Mouse (Mus musculus) gastrocnemius, postnatal 25 days (tissue): ENCODE results near the gene Wnk2. TPM values are rescaled to one million over a fixed set of nuclear protein-coding genes. Genes with fewer than 3 reads are reported as not detected.
"Not testable (repeated sequence)": the region's sequence is repeated elsewhere in the genome, so short reads cannot be mapped to it uniquely, and the experiment has no call there.

Experiments used
- DNase-seq: peaks from one replicate; pipeline ENCODE4 v3.0.0; 2022
- total RNA-seq, 2 experiments: library from RNA; stranded (reverse); gene quantifications; 1 replicate in 1 of 2; 2 replicates in 1 of 2; pipeline ENCODE4 v1.2.3; 2021

The Wnk2 gene
- total RNA-seq, 2 experiments from 2014 or later = 51.0 to 62.2 TPM

DNA sequence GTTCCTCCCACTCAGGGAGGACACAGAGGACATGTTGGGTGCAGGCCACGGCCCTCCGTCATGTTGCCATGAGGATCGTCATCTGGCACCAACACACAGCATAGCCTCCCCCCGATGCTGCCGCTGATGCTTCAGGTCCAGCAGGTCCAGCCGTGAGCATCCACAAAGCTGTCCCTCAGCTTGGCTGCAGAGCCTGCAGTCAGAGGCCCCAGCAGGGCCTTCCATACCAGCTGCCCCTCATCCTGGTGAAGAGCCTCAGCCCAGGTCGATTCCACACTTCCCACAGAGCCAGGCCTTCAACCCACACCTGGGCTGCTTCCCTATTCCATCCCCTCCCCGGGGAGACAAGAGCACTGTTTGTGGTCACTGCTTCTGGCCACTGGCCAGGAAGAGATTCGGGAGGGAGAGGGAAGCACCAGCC, 54.3 kb downstream of the Wnk2 start:
- no peak for DNase-seq

DNA sequence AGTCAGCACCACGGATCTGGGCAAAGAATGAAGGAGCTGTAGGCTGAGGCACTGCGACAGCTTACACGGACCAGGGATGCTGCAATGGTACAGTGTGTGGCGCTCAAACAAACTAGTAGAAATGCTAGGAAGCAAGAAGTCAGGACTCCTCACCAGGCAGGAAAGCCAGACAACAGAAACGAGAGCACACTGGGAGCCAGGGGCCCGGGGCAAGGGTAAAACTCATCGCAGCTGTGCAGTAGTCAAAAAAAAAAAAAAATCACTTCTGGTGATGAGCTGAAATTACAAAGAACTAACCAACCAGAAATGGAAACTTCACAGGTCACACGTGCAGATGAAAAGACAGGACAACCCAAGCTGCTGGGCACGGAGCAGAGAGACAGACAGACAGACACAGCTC, 55.2 kb downstream of the Wnk2 start:
- no peak for DNase-seq

DNA sequence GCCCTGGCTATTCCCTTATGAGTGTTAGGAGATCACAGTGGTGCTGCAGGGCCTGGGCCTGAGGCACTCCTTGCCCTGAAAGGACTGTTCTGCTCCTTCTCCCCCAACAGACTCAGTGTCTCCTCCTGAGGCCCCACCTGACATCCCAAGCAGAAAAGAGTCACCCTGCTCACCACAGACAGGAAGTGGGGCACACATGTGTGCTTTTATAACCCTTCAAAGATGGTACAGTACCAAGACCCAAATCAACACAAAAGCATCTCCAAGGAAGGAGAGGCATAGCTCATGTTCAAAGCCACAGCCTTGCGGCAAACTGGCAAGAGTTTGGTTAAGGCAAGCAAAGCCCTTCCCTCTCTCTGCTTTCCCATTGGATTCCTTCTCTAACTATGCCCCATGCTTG, 57.6 kb downstream of the Wnk2 start:
- DNase-seq = no peak

DNA sequence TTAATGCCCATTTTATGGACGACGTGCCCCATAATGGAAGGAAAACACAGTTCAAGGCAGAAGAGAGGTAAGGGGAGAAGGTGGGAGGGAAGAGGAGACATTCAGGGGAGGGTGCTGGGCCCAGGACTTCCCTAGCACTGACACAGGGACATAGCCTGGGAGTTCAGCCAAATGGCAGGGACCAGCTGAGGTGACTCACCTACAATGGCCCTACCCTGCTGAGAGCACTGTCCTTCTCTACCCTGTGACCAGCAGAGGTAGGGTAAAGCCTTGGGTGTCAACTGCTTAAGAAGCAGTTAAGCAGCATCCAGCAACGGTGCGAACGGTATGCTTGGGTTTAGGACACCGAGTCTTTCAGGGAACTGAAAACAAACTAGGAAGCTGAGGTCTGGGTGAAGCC, 58.9 kb downstream of the Wnk2 start:
- DNase-seq = peak; percentile 68

DNA sequence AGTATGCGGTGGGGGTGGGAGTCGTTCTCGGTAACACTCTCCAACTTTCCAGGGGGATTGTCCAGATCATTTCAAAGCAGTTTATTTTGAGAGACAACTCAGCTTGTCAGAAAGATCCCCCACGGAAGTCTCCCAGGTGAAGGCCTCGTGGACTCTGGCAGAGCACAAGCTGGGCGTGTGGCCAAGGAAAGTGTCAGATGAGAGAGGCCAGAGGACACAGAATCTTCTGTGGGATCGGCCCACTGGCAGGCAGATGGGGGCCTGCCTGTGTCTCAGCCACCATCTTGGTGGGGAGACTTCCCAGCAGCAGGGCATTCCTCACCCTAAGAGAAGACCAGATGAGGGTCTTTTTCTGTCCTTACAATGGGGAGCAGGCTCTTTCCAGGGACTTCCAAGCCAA, 60.4 kb downstream of the Wnk2 start:
- DNase-seq = peak; percentile 42

DNA sequence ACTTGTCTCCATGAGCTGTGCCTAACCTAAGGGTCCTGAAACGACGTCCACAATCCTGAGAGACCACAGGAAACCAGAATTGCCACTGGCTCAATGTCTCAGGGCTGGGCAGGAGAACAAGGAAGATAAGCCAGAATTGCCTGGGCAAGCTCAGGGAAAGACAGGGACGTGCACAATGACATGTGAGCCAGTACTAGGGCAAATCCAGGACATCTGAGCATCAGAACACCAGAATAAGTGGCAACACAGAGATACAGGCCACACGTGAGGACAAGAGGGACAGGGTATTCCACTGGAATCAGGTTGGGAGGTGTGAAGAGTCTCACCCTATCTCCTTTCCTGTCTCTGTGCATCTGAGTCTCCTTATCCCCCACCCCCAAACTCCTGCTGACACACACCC, 61.4 kb downstream of the Wnk2 start:
- DNase-seq = no peak

DNA sequence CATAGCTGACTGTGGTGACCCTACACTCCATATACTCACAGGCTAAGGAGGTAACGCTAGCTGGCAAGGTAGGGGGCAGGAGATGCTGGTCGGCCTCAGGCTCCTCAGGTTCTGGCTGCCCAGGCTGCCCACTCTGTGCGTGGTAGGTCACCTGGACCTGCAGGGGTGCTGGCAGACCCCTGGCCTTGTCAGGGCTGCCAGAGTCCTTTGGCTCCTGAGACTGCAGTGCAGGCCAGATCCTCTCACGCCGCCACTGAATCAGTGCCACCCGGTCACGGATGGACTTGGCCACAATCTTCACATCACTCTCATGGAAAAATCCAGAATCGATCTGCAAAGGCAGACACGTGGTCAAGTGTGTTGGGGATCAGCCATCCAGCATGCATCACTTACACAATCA, 62.6 kb downstream of the Wnk2 start:
- no peak for DNase-seq

DNA sequence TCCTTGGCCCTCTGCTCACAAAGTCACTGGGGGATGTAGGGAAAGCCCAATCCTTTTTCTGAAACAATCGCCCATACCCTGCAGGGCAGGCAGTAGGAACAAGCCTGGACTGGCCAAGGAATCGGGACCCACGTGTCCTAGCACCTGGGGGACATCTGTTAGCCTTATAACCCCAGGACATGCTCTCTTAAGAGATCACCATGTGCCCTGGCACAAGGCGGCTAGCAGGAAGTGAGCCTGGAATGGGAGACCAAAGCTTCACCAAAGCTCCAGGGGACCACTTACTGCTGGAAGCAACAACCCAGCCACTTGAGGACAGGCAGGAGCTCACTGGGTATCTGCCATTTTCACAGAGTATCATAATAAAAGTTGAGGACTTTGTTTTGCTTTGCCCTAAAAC, 63.0 kb downstream of the Wnk2 start:
- DNase-seq = no peak

DNA sequence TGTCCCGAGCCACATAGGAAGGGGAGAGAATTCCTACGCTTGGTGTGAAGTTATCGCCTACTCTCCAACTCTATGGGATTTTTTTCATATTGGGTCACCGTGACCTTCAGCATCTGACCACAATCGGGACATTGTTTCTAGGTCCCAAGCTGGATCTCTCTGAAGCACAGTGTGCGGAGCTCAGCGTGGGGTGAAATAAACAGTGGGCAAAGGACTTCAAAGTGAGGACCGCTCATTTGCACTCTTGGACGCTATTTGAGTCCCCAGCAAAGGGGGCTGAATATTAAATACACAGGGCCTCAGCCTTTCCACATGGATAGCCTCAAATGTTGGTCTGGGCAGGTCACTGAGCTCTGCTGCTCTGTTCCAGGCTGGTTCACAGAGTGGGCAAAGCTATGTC, 63.9 kb downstream of the Wnk2 start:
- DNase-seq = no peak

DNA sequence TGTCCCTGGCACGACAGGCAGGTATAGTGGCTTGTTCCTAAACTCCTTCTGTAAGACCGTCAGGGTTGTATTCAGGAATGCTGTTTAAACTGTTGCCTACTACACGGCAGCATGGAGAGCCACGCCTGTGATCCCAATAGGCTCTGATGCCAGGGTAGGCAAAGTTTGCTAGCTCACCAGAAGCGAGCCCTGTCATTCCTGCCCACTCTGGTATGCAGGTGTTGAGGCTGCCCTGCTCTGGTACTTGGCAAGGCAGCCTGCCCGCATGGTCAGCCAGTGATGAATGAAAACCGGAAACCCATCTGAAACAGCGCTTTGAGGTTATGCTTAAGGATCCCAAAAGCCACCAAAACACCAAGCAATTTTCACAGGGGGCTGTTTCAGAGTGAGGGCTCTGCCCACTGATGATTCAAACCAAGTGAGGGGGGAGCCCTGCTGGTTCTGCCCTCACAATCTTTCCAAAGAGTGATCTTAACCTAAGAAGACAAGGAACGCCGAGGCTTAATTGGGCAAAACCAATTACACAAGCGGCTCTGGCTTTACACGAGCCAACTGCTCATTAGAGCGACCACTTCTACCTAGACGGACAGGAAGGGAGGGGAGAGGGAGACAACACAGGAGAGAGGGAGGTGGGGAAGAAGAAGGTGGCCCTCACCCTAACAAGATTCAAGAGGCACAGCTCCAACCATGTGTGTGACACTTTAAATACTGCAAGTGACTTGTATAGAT, 65.5 kb downstream of the Wnk2 start:
- DNase-seq = no peak

DNA sequence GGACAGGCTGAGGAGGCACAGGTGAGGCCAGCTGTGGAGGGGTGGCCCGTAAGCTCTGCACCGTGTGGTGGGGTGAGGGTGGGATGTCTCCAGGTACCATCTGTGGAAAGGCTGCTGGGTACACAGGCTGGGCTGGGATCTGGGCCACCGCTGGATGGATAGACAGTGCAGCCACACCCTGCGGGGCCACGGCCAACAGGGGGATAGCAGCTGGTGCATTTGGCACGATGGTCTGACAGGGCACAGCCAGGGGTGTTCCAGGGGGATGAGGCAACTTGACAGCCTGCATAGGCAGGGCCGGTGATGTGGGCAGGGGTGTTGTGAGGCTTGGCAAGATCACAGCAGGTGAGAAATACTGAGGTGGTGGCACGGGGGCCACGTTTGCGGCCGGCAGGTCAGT, 71.6 kb downstream of the Wnk2 start:
- no peak for DNase-seq

DNA sequence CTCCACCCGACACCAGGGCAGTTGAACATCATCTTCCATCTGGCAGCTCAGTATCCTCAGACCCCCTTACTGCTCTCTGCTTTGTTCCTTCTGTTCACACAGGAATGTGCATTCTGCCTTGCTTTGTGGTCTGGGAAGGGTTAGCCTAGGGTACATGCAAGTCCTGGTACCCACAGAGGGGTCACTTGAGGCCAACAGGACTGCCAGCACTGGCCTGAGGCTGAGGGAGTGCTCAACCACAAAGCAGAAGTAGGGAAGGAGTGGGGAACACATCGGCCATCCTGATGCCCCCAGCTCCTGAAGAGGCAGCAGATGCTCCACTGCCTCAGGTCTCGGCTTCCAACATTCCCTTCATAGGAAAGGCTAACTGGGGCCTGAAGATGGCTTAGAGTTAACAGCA, 72.4 kb downstream of the Wnk2 start:
- no peak for DNase-seq

DNA sequence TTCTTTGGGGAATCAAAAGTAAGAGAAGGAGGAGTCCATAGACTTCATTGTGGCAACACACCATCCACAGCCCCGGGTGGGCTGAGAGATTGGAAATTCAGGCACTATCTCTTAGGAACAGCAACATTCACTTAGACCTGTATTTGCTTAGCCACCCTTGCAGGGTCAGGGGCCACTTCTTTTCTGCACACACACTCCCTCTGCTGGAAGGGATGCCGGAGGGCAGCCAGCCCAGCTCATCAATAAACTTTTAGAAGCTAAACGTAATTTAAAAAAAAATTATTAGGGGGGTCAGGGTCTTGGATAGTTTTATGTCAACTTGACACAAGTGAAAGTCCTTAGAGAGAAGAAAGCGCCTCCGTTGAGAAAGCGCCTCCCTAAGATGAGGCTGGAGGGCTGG, 74.5 kb downstream of the Wnk2 start:
- no peak for DNase-seq

DNA sequence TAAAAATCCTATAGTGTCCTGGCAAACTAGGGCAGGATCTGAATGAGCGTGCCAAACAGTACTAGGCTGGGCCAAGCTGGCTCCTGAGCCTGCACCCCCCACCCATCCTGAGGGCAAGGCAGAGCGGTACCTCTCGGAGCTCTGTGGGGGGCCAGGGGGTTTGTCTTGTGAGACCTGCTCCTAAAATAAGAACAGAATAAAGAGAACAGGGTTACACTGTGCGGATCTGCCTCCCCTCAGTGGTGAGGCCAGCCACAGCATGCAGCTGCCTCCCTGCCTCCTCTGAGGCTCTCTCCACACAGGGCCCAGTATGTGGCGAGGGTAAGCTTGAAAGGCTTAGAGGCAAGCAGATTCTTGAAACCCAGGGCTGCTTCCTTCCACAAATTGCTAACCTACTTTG, 76.0 kb downstream of the Wnk2 start:
- DNase-seq = no peak

DNA sequence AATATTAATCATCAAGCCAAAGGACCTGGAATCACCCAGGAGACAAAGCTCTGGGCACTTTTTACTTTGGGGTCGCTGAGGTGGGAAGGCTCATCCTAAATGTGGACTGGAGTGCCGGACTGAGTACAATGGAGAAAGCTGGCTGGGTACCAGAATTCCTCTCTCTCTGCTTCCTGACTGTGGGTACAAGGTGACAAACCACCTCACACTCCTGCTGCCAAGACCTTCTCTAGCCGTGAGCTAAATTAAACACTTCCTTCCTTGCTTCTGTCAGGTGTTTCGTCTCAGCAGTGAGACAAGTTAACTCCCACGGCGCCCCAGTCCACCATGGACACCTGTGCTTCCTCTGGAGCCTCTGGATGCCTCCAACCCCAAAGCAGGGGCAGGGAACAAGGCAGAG, 77.8 kb downstream of the Wnk2 start:
- no peak for DNase-seq

DNA sequence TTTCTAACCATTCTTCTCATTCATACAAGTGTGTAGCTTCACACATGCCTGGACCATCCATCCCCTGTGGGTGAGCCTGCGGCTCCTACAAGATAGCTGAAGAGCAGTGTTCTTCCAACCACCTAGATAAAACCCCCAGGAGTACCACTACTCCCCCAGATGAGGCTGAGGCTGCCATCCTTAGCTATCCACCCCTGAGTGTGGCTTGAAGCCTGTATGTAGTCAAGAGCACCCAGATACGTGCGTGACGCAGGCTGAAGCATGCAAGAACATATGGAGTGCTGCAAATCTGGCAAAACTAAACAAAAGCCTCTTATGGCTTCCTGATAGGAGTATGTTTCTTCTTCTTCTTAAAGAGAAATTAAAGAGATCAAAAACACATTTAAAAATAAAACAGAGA, 78.4 kb downstream of the Wnk2 start:
- DNase-seq = no peak

DNA sequence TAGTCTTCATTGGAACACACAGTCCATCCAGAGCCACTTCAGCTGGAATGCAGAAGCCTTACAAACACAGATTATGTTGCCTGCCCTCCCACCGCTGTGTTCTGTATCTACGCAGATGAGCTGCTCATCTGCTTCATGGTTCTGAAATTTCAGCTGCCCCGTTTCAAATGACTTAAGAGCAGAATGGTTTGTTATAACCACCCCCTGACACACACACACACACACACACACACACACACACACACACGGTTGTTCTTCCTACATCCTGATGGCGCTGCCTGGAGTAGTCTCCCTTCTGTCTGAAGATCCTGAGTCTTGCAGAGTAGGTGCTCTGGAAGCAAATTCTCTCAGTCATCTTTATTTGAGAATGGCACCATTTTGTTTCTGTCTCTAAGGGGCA, 83.6 kb downstream of the Wnk2 start:
- no peak for DNase-seq

DNA sequence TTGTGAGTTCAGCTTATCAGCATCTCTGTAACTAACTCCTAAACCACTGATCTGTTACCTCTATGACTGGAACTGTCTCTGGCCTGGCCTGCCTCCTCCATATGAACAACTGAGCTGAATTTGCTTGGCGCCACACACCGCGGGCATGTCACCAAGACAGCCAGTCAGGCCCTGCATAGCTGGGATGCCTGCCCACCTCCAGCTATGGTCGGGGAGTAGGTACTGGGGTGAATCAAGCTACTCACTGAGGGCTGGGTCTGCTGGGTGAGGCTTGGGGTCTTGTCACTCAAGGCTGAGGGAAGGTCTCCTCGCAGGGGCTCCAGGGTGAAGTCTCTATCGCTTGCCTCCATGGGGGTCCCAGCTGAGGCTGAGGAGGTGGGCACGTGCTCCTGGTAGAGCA, 87.4 kb downstream of the Wnk2 start:
- DNase-seq = no peak

DNA sequence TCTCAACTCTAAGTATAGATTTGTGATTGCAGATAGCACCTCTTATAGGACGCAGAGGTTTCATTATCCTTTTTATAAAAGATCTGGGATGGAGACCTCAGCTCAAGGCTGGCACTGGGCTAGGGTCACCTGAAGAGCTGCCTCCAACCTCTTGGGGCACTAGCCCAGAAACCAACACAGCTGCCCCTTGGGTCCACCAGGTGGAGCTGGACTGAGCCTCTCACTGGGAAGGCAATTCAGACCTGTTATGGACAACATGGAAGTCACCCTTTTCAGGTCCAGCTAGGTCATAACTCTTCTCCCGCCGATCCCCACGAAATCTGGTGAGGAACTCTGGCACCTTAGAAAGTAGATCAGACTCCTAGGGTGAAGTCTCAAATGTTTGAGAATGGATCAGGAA, 89.3 kb downstream of the Wnk2 start:
- DNase-seq = peak; percentile 42

DNA sequence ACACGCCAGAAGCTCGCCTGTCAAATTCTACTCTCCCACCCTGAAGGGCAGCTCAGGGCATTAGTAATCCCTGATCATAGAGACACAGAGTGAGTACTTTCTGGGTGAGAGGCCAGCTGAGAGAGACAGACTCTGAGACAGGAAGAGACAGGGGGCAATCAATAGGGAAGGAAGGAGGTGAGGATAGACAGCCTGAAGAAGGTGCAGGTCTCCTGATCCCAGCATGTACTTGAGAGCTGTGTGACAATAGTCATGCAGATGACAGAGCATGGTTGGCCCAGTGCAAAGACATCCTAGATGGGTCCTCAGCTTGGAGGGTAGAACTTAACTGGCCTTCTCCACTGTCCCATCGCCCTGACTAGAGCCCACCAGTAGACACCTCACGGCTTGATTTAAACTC, 91.5 kb downstream of the Wnk2 start:
- no peak for DNase-seq

DNA sequence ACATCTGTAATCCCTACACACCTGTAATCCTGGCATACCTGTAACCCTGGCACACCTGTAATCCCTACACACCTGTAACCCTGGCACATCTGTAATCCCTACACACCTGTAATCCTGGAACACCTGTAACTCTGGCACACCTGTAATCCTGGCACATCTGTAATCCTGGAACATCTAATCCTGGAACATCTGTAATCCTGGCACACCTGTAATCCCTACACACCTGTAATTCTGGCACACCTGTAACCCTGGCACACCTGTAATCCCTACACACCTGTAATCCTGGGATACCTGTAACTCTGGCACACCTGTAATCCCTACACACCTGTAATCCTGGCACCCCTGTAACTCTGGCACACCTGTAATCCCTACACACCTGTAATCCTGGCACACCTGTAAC, 93.1 kb downstream of the Wnk2 start:
- not testable (repeated sequence) for DNase-seq

DNA sequence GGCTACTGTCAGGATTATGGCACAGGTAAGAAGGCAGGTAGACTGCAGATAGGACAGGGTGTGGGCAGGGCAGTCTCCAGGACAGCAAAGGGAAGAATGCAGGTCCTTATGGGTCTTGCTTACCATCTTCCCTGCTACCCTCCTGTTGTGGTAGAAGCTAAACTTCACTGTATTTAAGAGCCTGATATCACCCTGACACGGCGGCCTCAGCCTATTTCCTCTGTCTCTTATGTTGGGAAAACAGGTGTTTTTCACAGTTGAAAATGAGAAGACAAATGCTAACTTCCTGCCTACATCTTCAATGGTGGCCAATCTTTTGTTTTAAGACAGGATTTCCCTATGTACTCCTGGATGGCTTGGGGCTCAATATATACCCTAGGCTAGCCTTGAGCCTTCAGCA, 94.5 kb downstream of the Wnk2 start:
- DNase-seq = no peak

DNA sequence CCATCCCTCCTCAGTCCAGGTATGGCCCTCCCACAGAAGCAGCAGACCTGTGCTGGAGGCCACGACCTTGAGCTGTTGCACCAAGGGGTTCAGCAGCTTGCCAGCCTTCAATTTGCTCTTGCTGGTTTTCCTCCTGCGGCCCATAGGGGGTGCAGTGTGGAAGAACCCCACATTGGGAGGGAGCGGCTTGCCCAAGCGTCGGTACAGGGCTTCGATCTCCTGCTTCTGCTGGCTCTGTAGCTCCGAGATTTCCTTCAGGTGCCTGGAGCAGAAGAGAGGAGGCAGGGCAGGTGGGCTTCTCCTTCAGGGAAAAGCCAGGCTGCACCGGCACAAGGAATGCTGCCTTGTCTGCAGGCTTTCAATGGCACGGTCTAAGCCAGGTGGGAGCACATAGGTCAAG, 95.3 kb downstream of the Wnk2 start:
- DNase-seq = no peak

DNA sequence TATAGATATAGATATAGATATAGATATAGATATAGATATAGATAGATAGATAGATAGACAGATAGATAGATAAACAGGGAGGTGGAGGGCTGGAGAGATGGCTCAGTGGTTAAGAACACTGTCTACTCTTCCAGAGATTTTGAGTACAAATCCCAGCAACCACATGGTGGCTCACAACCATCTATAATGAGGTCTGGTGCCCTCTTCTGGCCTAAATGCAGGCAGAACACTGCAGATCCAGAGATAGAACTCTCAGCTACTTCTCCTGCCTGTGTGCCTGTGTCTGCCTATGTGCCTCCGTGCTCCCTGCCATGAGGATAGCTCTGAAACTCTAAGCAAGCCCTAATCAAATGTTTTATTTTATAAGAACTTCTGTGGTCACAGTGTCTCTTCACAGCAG, 100.4 kb downstream of the Wnk2 start:
- no peak for DNase-seq

DNA sequence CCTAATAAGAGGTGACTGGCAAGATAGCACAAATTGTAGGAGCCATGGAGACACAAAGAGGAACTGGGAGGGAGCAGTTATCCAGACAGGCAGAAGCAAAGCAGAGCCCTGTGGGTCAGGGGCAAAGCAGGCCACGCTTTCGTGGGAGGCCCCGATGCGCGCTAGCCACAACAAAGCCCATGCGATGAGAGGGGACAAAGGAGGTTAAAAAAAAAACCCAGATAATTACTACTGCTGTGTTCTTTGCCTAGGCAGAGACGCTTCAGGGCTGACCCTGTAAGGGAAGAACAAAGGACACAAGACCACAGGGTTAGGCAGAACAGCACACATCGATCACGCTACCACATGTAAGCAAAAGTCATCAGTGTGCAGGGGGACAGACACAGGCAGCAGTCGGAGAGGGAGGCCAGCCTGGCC, 103.7 kb downstream of the Wnk2 start:
- no peak for DNase-seq
